Mouse (Mus musculus) embryonic facial prominence, embryonic 13.5 days (tissue): ENCODE results near the gene Mex3d. TPM values are rescaled to one million over a fixed set of nuclear protein-coding genes. Genes with fewer than 3 reads are reported as not detected.

Source experiments
- ATAC-seq: fragments of 200-750 bp; cut with Nextera tagmentation; 2 replicates; pipeline ENCODE4 v1.8.0; 2017; ENCODE audit warnings: low read depth; ENCODE audit not compliant: insufficient number of reproducible peaks, insufficient read depth, low FRiP score, low TSS enrichment
- H3K27ac ChIP-seq: fragments of 300-500 bp; sonication (generic); 2 replicates; pipeline ENCODE4 v1.5.1; 2015; ENCODE audit warnings: moderate library complexity, mild to moderate bottlenecking, inconsistent platforms
- H3K27me3 ChIP-seq: fragments of 300-500 bp; sonication (generic); 2 replicates; pipeline ENCODE4 v1.6.1; 2015; ENCODE audit warnings: mild to moderate bottlenecking, inconsistent platforms
- H3K36me3 ChIP-seq: fragments of 300-500 bp; sonication (generic); 2 replicates; pipeline ENCODE4 v1.6.1; 2015; ENCODE audit warnings: mild to moderate bottlenecking, inconsistent platforms
- H3K4me1 ChIP-seq: fragments of 300-500 bp; sonication (generic); 2 replicates; pipeline ENCODE4 v1.6.1; 2015; ENCODE audit warnings: inconsistent platforms
- H3K4me2 ChIP-seq: fragments of 300-500 bp; sonication (generic); 2 replicates; pipeline ENCODE4 v1.6.1; 2015; ENCODE audit warnings: moderate library complexity, mild to moderate bottlenecking, inconsistent platforms
- H3K4me3 ChIP-seq: fragments of 300-500 bp; sonication (generic); 2 replicates; pipeline ENCODE4 v1.5.1; 2015; ENCODE audit warnings: mild to moderate bottlenecking, inconsistent platforms
- H3K9ac ChIP-seq: fragments of 300-500 bp; sonication (generic); 2 replicates; pipeline ENCODE4 v1.6.1; 2015; ENCODE audit warnings: mild to moderate bottlenecking, inconsistent platforms
- H3K9me3 ChIP-seq: fragments of 300-500 bp; sonication (generic); 2 replicates; pipeline ENCODE4 v1.6.1; 2016; ENCODE audit warnings: inconsistent platforms
- WGBS: fragments of 180-500 bp; shearing (Covaris S2); methylation state at CpG from one replicate; pipeline ENCODE4 v1.1.7; 2015; ENCODE audit warnings: mixed read lengths; 5-methylcytosine and 5-hydroxymethylcytosine counted together
- microRNA-seq: library from miRNA; unstranded; fragments of <30 nt; microRNA quantifications from one replicate; pipeline ENCODE4, GENCODE M21; 2016
- polyA plus RNA-seq: library from polyadenylated mRNA; unstranded; fragments of >200 nt; fragmentation: Nextera tagmentation; extraction: Ambion mirVana; gene quantifications from 2 replicates; pipeline ENCODE4 v1.2.1, GENCODE M21; 2015

The Mex3d gene
- polyA plus RNA-seq, 1 experiment from 2014 or later, result 10.4 TPM

GRCm38 (mm10) chr10:80339941-80340750, 47.3 kb downstream of the Mex3d start:
- H3K27ac ChIP-seq, result no peak overlapping the region
- H3K36me3 ChIP-seq, result no peaks in the 10 kb centered on the region
- H3K4me1 ChIP-seq, result peaks cover 48% of the 10 kb centered on the region
- peak overlapping the region; percentile 19; the same call in 1 of the 2 replicates for H3K4me3 ChIP-seq
- H3K9ac ChIP-seq, result no peak overlapping the region
- no peaks in the 10 kb centered on the region for H3K9me3 ChIP-seq
- H3K27me3 ChIP-seq, result peaks cover 54% of the 10 kb centered on the region
- no peak for ATAC-seq
- 16% methylated on average over 19 of the region's 19 CpGs for WGBS
- H3K4me2 ChIP-seq, result peak overlapping the region; percentile 50

GRCm38 (mm10) chr10:80336263-80336662, 51.2 kb downstream of the Mex3d start:
- Histone ChIP-seq H3K4me1 (peaks cover 15% of the 10 kb centered on the region), H3K4me3 (no peak overlapping the region), H3K4me2 (no peak overlapping the region), H3K36me3 (no peaks in the 10 kb centered on the region), H3K9me3 (no peaks in the 10 kb centered on the region), H3K9ac (no peak overlapping the region), H3K27ac (no peak overlapping the region), H3K27me3 (peaks cover 27% of the 10 kb centered on the region)
- ATAC-seq, result no peak
- WGBS, result 83% methylated on average over 12 of the region's 12 CpGs

GRCm38 (mm10) chr10:80332525-80332989, 54.9 kb downstream of the Mex3d start:
- Histone ChIP-seq H3K9me3 (no peaks in the 10 kb centered on the region), H3K27ac (no peak overlapping the region), H3K4me3 (no peak overlapping the region), H3K27me3 (peaks cover 21% of the 10 kb centered on the region), H3K4me1 (peaks cover 23% of the 10 kb centered on the region), H3K36me3 (no peaks in the 10 kb centered on the region), H3K9ac (no peak overlapping the region), H3K4me2 (no peak overlapping the region)
- ATAC-seq, result no peak
- 62% methylated on average over 5 of the region's 5 CpGs for WGBS

GRCm38 (mm10) chr10:80331636-80332524, 55.6 kb downstream of the Mex3d start:
- Histone ChIP-seq H3K27me3 (peaks cover 21% of the 10 kb centered on the region), H3K9ac (0 out of 2 replicates have a peak overlapping the region, but pooled peaks have one; percentile 16), H3K4me2 (0 out of 2 replicates have a peak overlapping the region, but pooled peaks have one; percentile 94), H3K4me3 (no peak overlapping the region), H3K27ac (no peak overlapping the region), H3K9me3 (no peaks in the 10 kb centered on the region), H3K36me3 (no peaks in the 10 kb centered on the region), H3K4me1 (peaks cover 23% of the 10 kb centered on the region)
- WGBS, result 62% methylated on average over 10 of the region's 10 CpGs
- no peak for ATAC-seq

GRCm38 (mm10) chr10:80330888-80331287, 56.6 kb downstream of the Mex3d start:
- peak overlapping the region; percentile 72; the same call in 1 of the 2 replicates for H3K9ac ChIP-seq
- 61% methylated on average over 2 of the region's 2 CpGs for WGBS
- no peaks in the 10 kb centered on the region for H3K36me3 ChIP-seq
- peaks cover 23% of the 10 kb centered on the region for H3K4me1 ChIP-seq
- H3K9me3 ChIP-seq, result no peaks in the 10 kb centered on the region
- H3K4me2 ChIP-seq, result peak overlapping the region; percentile 94
- H3K27me3 ChIP-seq, result peaks cover 21% of the 10 kb centered on the region
- peak overlapping the region; percentile 54 for H3K4me3 ChIP-seq
- no peak for ATAC-seq
- H3K27ac ChIP-seq, result no peak overlapping the region

Small RNAs within 50 kb of the gene (microRNA-seq; reads per million reads assigned to microRNA genes)
- not detected for gene Gm22721

Other genes with a start within 250 kb of the Mex3d start
- 491 and 513 TPM in 2 replicates for gene Atp5d, start 249.0 kb downstream of the Mex3d start, polyA plus RNA-seq
- 6.8 and 9.8 TPM in 2 replicates for gene Cbarp, start 246.8 kb downstream of the Mex3d start, polyA plus RNA-seq
- 21.2 and 25.7 TPM in 2 replicates for gene Midn, start 239.4 kb downstream of the Mex3d start, polyA plus RNA-seq
- gene Cirbp, start 221.7 kb downstream of the Mex3d start, polyA plus RNA-seq, result 142 and 162 TPM in 2 replicates
- 11.0 and 11.6 TPM in 2 replicates for gene 1600002K03Rik, start 214.7 kb downstream of the Mex3d start, polyA plus RNA-seq
- 26.8 and 38.8 TPM in 2 replicates for gene Efna2, start 208.2 kb downstream of the Mex3d start, polyA plus RNA-seq
- 96.1 and 97.6 TPM in 2 replicates for gene Mum1, start 161.2 kb downstream of the Mex3d start, polyA plus RNA-seq
- gene Ndufs7, start 138.5 kb downstream of the Mex3d start, polyA plus RNA-seq, result 266 and 299 TPM in 2 replicates
- gene Gamt, start 126.6 kb downstream of the Mex3d start, polyA plus RNA-seq, result 27.2 and 33.6 TPM in 2 replicates
- gene Dazap1, start 126.2 kb downstream of the Mex3d start, polyA plus RNA-seq, result 66.0 and 70.6 TPM in 2 replicates
- 1,000 and 1,047 TPM in 2 replicates for gene Rps15, start 95.2 kb downstream of the Mex3d start, polyA plus RNA-seq
- 9.3 and 9.4 TPM in 2 replicates for gene Apc2, start 91.7 kb downstream of the Mex3d start, polyA plus RNA-seq
- gene 2310011J03Rik, start 67.1 kb downstream of the Mex3d start, polyA plus RNA-seq, result 49.3 and 57.9 TPM in 2 replicates
- 4.4 and 4.9 TPM in 2 replicates for gene Pcsk4, start 58.2 kb downstream of the Mex3d start, polyA plus RNA-seq
- gene Reep6, start 57.7 kb downstream of the Mex3d start, polyA plus RNA-seq, result 6.0 and 6.3 TPM in 2 replicates
- 3.2 and 4.3 TPM in 2 replicates for gene Adamtsl5, start 39.2 kb downstream of the Mex3d start, polyA plus RNA-seq
- gene Plk5, start 31.2 kb downstream of the Mex3d start, polyA plus RNA-seq, result 1.8 and 2.6 TPM in 2 replicates
- 263 and 297 TPM in 2 replicates for gene Mbd3, start 11.9 kb upstream of the Mex3d start, polyA plus RNA-seq
- gene Uqcr11, start 19.2 kb upstream of the Mex3d start, polyA plus RNA-seq, result 447 and 479 TPM in 2 replicates
- gene Tcf3, start 46.0 kb upstream of the Mex3d start, polyA plus RNA-seq, result 162 and 183 TPM in 2 replicates
- gene Onecut3, start 107.2 kb upstream of the Mex3d start, polyA plus RNA-seq, result not detected in 2 replicates
- gene Atp8b3, start 151.5 kb upstream of the Mex3d start, polyA plus RNA-seq, result 0.04 and 0.28 TPM in 2 replicates
- gene Rexo1, start 173.9 kb upstream of the Mex3d start, polyA plus RNA-seq, result 25.9 and 31.3 TPM in 2 replicates
- gene Klf16, start 189.7 kb upstream of the Mex3d start, polyA plus RNA-seq, result 9.5 and 12.0 TPM in 2 replicates
- 84.6 and 85.3 TPM in 2 replicates for gene Abhd17a, start 202.7 kb upstream of the Mex3d start, polyA plus RNA-seq
- 79.6 and 95.1 TPM in 2 replicates for gene Scamp4, start 215.2 kb upstream of the Mex3d start, polyA plus RNA-seq
- gene Adat3, start 215.2 kb upstream of the Mex3d start, polyA plus RNA-seq, result 5.9 and 9.1 TPM in 2 replicates
- gene Gm49322, start 218.4 kb upstream of the Mex3d start, polyA plus RNA-seq, result 4.3 and 4.6 TPM in 2 replicates
- 131 and 169 TPM in 2 replicates for gene Csnk1g2, start 235.2 kb upstream of the Mex3d start, polyA plus RNA-seq